Mouse (Mus musculus): ENCODE results near the gene Lpin2. TPM values are rescaled to one million over a fixed set of nuclear protein-coding genes. Genes with fewer than 3 reads are reported as not detected.

Lpin2 gene
- polyA plus RNA-seq, 1 experiment from 2014 or later: 35.4 TPM

GRCm38 (mm10) chr17:71168205-71168815, 14.1 kb upstream of the Lpin2 start:
- Histone ChIP-seq H3K9me3 (ENCODE audit: control insufficient read depth, low read length) (no peaks in the 10 kb centered on the region), H3K4me2 (no peak overlapping the region), H3K27ac (ENCODE audit: low read depth, low read length) (no peak overlapping the region), H3K9ac (ENCODE audit: low read length) (no peak overlapping the region), H3K27me3 (ENCODE audit: control insufficient read depth, insufficient read depth, low read length) (no peaks in the 10 kb centered on the region), H3K4me1 (ENCODE audit: control insufficient read depth, insufficient read depth, low read length) (no peaks in the 10 kb centered on the region), H3K4me3 (ENCODE audit: low read depth, low read length) (no peak overlapping the region), H3K36me3 (ENCODE audit: control insufficient read depth, insufficient read depth, low read length) (no peaks in the 10 kb centered on the region)
- DNase-seq (ENCODE audit: low spot score, missing footprints) (no peak), ATAC-seq (ENCODE audit: low FRiP score) (no peak)
- 85% methylated on average over 5 of the region's 5 CpGs for WGBS

- ATAC-seq (ENCODE audit: low FRiP score): no peak
- Histone ChIP-seq H3K4me2 (no peak overlapping the region), H3K27me3 (ENCODE audit: control insufficient read depth, insufficient read depth, low read length) (no peaks in the 10 kb centered on the region)
Measured at GRCm38 (mm10) chr17:71168846-71169245, 13.5 kb upstream of the Lpin2 start.

GRCm38 (mm10) chr17:71169639-71170038, 12.7 kb upstream of the Lpin2 start:
- no peaks in the 10 kb centered on the region for H3K36me3 ChIP-seq (ENCODE audit: control insufficient read depth, insufficient read depth, low read length)
- ATAC-seq (ENCODE audit: low FRiP score): no peak
- no peaks in the 10 kb centered on the region for H3K9me3 ChIP-seq (ENCODE audit: control insufficient read depth, low read length)
- H3K27me3 ChIP-seq (ENCODE audit: control insufficient read depth, insufficient read depth, low read length): no peaks in the 10 kb centered on the region
- H3K4me2 ChIP-seq: no peak overlapping the region
- no peaks in the 10 kb centered on the region for H3K4me1 ChIP-seq (ENCODE audit: control insufficient read depth, insufficient read depth, low read length)
- DNase-seq (ENCODE audit: low spot score, missing footprints): no peak
- H3K4me3 ChIP-seq (ENCODE audit: low read depth, low read length): no peak overlapping the region
- H3K27ac ChIP-seq (ENCODE audit: low read depth, low read length): no peak overlapping the region
- WGBS: 86% methylated on average over 1 of the region's 1 CpGs
- no peak overlapping the region for H3K9ac ChIP-seq (ENCODE audit: low read length)

More at GRCm38 (mm10) chr17:71168846-71169245, 13.5 kb upstream of the Lpin2 start:
- Histone ChIP-seq H3K36me3 (ENCODE audit: control insufficient read depth, insufficient read depth, low read length) (no peaks in the 10 kb centered on the region), H3K9ac (ENCODE audit: low read length) (no peak overlapping the region), H3K9me3 (ENCODE audit: control insufficient read depth, low read length) (no peaks in the 10 kb centered on the region), H3K27ac (ENCODE audit: low read depth, low read length) (no peak overlapping the region), H3K4me3 (ENCODE audit: low read depth, low read length) (no peak overlapping the region), H3K4me1 (ENCODE audit: control insufficient read depth, insufficient read depth, low read length) (no peaks in the 10 kb centered on the region)
- 67% methylated on average over 9 of the region's 9 CpGs for WGBS
- no peak for DNase-seq (ENCODE audit: low spot score, missing footprints)

GRCm38 (mm10) chr17:71171161-71171560, 11.2 kb upstream of the Lpin2 start:
- no peaks in the 10 kb centered on the region for H3K4me1 ChIP-seq (ENCODE audit: control insufficient read depth, insufficient read depth, low read length)
- ATAC-seq (ENCODE audit: low FRiP score) (no peak), DNase-seq (ENCODE audit: low spot score, missing footprints) (no peak)
- no peaks in the 10 kb centered on the region for H3K36me3 ChIP-seq (ENCODE audit: control insufficient read depth, insufficient read depth, low read length)
- H3K27me3 ChIP-seq (ENCODE audit: control insufficient read depth, insufficient read depth, low read length): no peaks in the 10 kb centered on the region
- H3K4me3 ChIP-seq (ENCODE audit: low read depth, low read length): no peak overlapping the region
- H3K9ac ChIP-seq (ENCODE audit: low read length): no peak overlapping the region
- H3K27ac ChIP-seq (ENCODE audit: low read depth, low read length): no peak overlapping the region
- H3K4me2 ChIP-seq: no peak overlapping the region
- 89% methylated on average over 4 of the region's 4 CpGs for WGBS
- no peaks in the 10 kb centered on the region for H3K9me3 ChIP-seq (ENCODE audit: control insufficient read depth, low read length)

- ATAC-seq (ENCODE audit: low FRiP score) (no peak), DNase-seq (ENCODE audit: low spot score, missing footprints) (peak; percentile 69)
- WGBS: 57% methylated on average over 4 of the region's 4 CpGs
- H3K27me3 ChIP-seq (ENCODE audit: control insufficient read depth, insufficient read depth, low read length): no peaks in the 10 kb centered on the region
- H3K9me3 ChIP-seq (ENCODE audit: control insufficient read depth, low read length): no peaks in the 10 kb centered on the region
- H3K4me3 ChIP-seq (ENCODE audit: low read depth, low read length): no peak overlapping the region
- no peaks in the 10 kb centered on the region for H3K36me3 ChIP-seq (ENCODE audit: control insufficient read depth, insufficient read depth, low read length)
- H3K4me2 ChIP-seq: no peak overlapping the region
- no peak overlapping the region for H3K27ac ChIP-seq (ENCODE audit: low read depth, low read length)
- H3K4me1 ChIP-seq (ENCODE audit: control insufficient read depth, insufficient read depth, low read length): 0 out of 2 replicates have a peak, but pooled peaks cover 2% of the 10 kb centered on the region
- H3K9ac ChIP-seq (ENCODE audit: low read length): no peak overlapping the region
Measured at GRCm38 (mm10) chr17:71177336-71177735, 5.0 kb upstream of the Lpin2 start.

- WGBS: 84% methylated on average over 2 of the region's 2 CpGs
- H3K4me1 ChIP-seq (ENCODE audit: control insufficient read depth, insufficient read depth, low read length): peaks cover 6% of the 10 kb centered on the region; the same call in 1 of the 2 replicates
- H3K9me3 ChIP-seq (ENCODE audit: control insufficient read depth, low read length): no peaks in the 10 kb centered on the region
- ATAC-seq (ENCODE audit: low FRiP score) (no peak), DNase-seq (ENCODE audit: low spot score, missing footprints) (peak; percentile 33)
- no peak overlapping the region for H3K27ac ChIP-seq (ENCODE audit: low read depth, low read length)
- no peak overlapping the region for H3K9ac ChIP-seq (ENCODE audit: low read length)
- no peaks in the 10 kb centered on the region for H3K27me3 ChIP-seq (ENCODE audit: control insufficient read depth, insufficient read depth, low read length)
- no peaks in the 10 kb centered on the region for H3K36me3 ChIP-seq (ENCODE audit: control insufficient read depth, insufficient read depth, low read length)
- no peak overlapping the region for H3K4me3 ChIP-seq (ENCODE audit: low read depth, low read length)
- no peak overlapping the region for H3K4me2 ChIP-seq
Measured at GRCm38 (mm10) chr17:71177949-71178348, 4.4 kb upstream of the Lpin2 start.

GRCm38 (mm10) chr17:71178530-71179181, 3.7 kb upstream of the Lpin2 start:
- Histone ChIP-seq H3K27me3 (ENCODE audit: control insufficient read depth, insufficient read depth, low read length) (no peaks in the 10 kb centered on the region), H3K9me3 (ENCODE audit: control insufficient read depth, low read length) (no peaks in the 10 kb centered on the region), H3K9ac (ENCODE audit: low read length) (no peak overlapping the region), H3K4me2 (no peak overlapping the region; the same call in 1 of the 2 replicates), H3K4me1 (ENCODE audit: control insufficient read depth, insufficient read depth, low read length) (peaks cover 6% of the 10 kb centered on the region; the same call in 1 of the 2 replicates), H3K36me3 (ENCODE audit: control insufficient read depth, insufficient read depth, low read length) (no peaks in the 10 kb centered on the region), H3K4me3 (ENCODE audit: low read depth, low read length) (no peak overlapping the region), H3K27ac (ENCODE audit: low read depth, low read length) (no peak overlapping the region)
- DNase-seq (ENCODE audit: low spot score, missing footprints) (peak; percentile 31), ATAC-seq (ENCODE audit: low FRiP score) (no peak)
- WGBS: 62% methylated on average over 10 of the region's 10 CpGs

GRCm38 (mm10) chr17:71179551-71180309, 2.6 kb upstream of the Lpin2 start:
- WGBS: 83% methylated on average over 11 of the region's 11 CpGs
- ATAC-seq (ENCODE audit: low FRiP score): no peak

GRCm38 (mm10) chr17:71180601-71181000, 1.8 kb upstream of the Lpin2 start:
- Histone ChIP-seq H3K9ac (ENCODE audit: low read length) (no peak overlapping the region), H3K36me3 (ENCODE audit: control insufficient read depth, insufficient read depth, low read length) (no peaks in the 10 kb centered on the region), H3K27me3 (ENCODE audit: control insufficient read depth, insufficient read depth, low read length) (no peaks in the 10 kb centered on the region), H3K4me2 (no peak overlapping the region), H3K4me1 (ENCODE audit: control insufficient read depth, insufficient read depth, low read length) (peaks cover 19% of the 10 kb centered on the region), H3K4me3 (ENCODE audit: low read depth, low read length) (no peak overlapping the region), H3K9me3 (ENCODE audit: control insufficient read depth, low read length) (no peaks in the 10 kb centered on the region), H3K27ac (ENCODE audit: low read depth, low read length) (no peak overlapping the region)
- WGBS: 94% methylated on average over 4 of the region's 4 CpGs
- ATAC-seq (ENCODE audit: low FRiP score) (no peak), DNase-seq (ENCODE audit: low spot score, missing footprints) (peak; percentile 57)

More at GRCm38 (mm10) chr17:71179551-71180309, 2.6 kb upstream of the Lpin2 start:
- Histone ChIP-seq H3K27ac (ENCODE audit: low read depth, low read length) (no peak overlapping the region), H3K9me3 (ENCODE audit: control insufficient read depth, low read length) (no peaks in the 10 kb centered on the region), H3K4me3 (ENCODE audit: low read depth, low read length) (no peak overlapping the region), H3K9ac (ENCODE audit: low read length) (no peak overlapping the region), H3K4me1 (ENCODE audit: control insufficient read depth, insufficient read depth, low read length) (peaks cover 11% of the 10 kb centered on the region), H3K27me3 (ENCODE audit: control insufficient read depth, insufficient read depth, low read length) (no peaks in the 10 kb centered on the region), H3K36me3 (ENCODE audit: control insufficient read depth, insufficient read depth, low read length) (no peaks in the 10 kb centered on the region), H3K4me2 (no peak overlapping the region)
- DNase-seq (ENCODE audit: low spot score, missing footprints): peak; percentile 67

Measured in midbrain, embryonic 11.5 days (tissue).